Mouse (Mus musculus): ENCODE results near the gene Pde6g. TPM values are rescaled to one million over a fixed set of nuclear protein-coding genes. Genes with fewer than 3 reads are reported as not detected.

The Pde6g gene
- polyA plus RNA-seq, 1 experiment from 2014 or later, result 0.39 TPM

GRCm38 (mm10) chr11:120491317-120492023 lies 38.2 kb upstream of the Pde6g start, which contains the start of gene Slc25a10:
Gene Slc25a10 (plus strand): TSS chr11:120491840.
- peaks cover 16% of the 10 kb centered on the region for H3K36me3 ChIP-seq (replicated peaks)
- ATAC-seq (replicated peaks), result peak; percentile 89

GRCm38 (mm10) chr11:120490291-120491046 lies 37.2 kb upstream of the Pde6g start:
- Histone ChIP-seq H3K4me2 (no peak overlapping the region), H3K36me3 (replicated peaks) (peaks cover 15% of the 10 kb centered on the region), H3K4me3 (no peak overlapping the region), H3K27ac (peak overlapping the region; percentile 70; the same call in 1 of the 2 replicates), H3K27me3 (replicated peaks) (no peaks in the 10 kb centered on the region), H3K9ac (no peak overlapping the region), H3K4me1 (peaks cover 47% of the 10 kb centered on the region), H3K9me3 (no peaks in the 10 kb centered on the region)
- WGBS, result 28% methylated on average over 4 of the region's 4 CpGs
- no peak for ATAC-seq (replicated peaks)

More at GRCm38 (mm10) chr11:120491317-120492023, 38.2 kb upstream of the Pde6g start, which contains the start of gene Slc25a10:
- peaks cover 41% of the 10 kb centered on the region for H3K4me1 ChIP-seq
- H3K27me3 ChIP-seq (replicated peaks), result no peaks in the 10 kb centered on the region
- peak within 1 kb of the TSS; percentile 70 for H3K27ac ChIP-seq
- peak within 1 kb of the TSS; percentile 89 for H3K4me2 ChIP-seq
- no peaks in the 10 kb centered on the region for H3K9me3 ChIP-seq
- peak within 1 kb of the TSS; percentile 67 for H3K9ac ChIP-seq
- WGBS, result under 1% methylated on average over 35 of the region's 35 CpGs
- H3K4me3 ChIP-seq, result peak within 1 kb of the TSS; percentile 79

- no peak overlapping the region for H3K9ac ChIP-seq
- peaks cover 14% of the 10 kb centered on the region for H3K36me3 ChIP-seq (replicated peaks)
- no peaks in the 10 kb centered on the region for H3K27me3 ChIP-seq (replicated peaks)
- H3K4me2 ChIP-seq, result no peak overlapping the region
- H3K27ac ChIP-seq, result no peak overlapping the region
- H3K4me1 ChIP-seq, result peaks cover 51% of the 10 kb centered on the region
- no peak for ATAC-seq (replicated peaks)
- no peak overlapping the region for H3K4me3 ChIP-seq
- WGBS, result 62% methylated on average over 4 of the region's 4 CpGs
- no peaks in the 10 kb centered on the region for H3K9me3 ChIP-seq
Measured at GRCm38 (mm10) chr11:120489054-120489761, 35.9 kb upstream of the Pde6g start.

- Histone ChIP-seq H3K36me3 (replicated peaks) (peaks cover 14% of the 10 kb centered on the region), H3K4me3 (no peak overlapping the region), H3K9me3 (no peaks in the 10 kb centered on the region), H3K4me2 (no peak overlapping the region), H3K4me1 (peaks cover 51% of the 10 kb centered on the region), H3K27ac (no peak overlapping the region), H3K27me3 (replicated peaks) (no peaks in the 10 kb centered on the region), H3K9ac (no peak overlapping the region)
- WGBS, result 78% methylated on average over 4 of the region's 4 CpGs
- ATAC-seq (replicated peaks), result no peak
Measured at GRCm38 (mm10) chr11:120488516-120488915, 35.2 kb upstream of the Pde6g start.

GRCm38 (mm10) chr11:120485251-120485650 lies 32.0 kb upstream of the Pde6g start:
- Histone ChIP-seq H3K9me3 (no peaks in the 10 kb centered on the region), H3K27me3 (replicated peaks) (no peaks in the 10 kb centered on the region), H3K9ac (peak overlapping the region; percentile 93), H3K4me2 (peak overlapping the region; percentile 90), H3K36me3 (replicated peaks) (peaks cover 30% of the 10 kb centered on the region), H3K4me1 (peaks cover 24% of the 10 kb centered on the region), H3K4me3 (peak overlapping the region; percentile 81), H3K27ac (no peak overlapping the region)
- 10% methylated on average over 10 of the region's 10 CpGs for WGBS
- ATAC-seq (replicated peaks), result no peak

- Histone ChIP-seq H3K9me3 (no peaks in the 10 kb centered on the region), H3K36me3 (replicated peaks) (peaks cover 36% of the 10 kb centered on the region)
Measured at GRCm38 (mm10) chr11:120484265-120484981, 31.1 kb upstream of the Pde6g start, which contains the start of gene Mrpl12. Gene Mrpl12 (plus strand): TSS chr11:120484613.

GRCm38 (mm10) chr11:120483448-120483934 lies 30.2 kb upstream of the Pde6g start:
- ATAC-seq (replicated peaks), result 0 out of 2 replicates have a peak, but pooled peaks have one; percentile 13
- no peaks in the 10 kb centered on the region for H3K9me3 ChIP-seq
- peak overlapping the region; percentile 75; the same call in 1 of the 2 replicates for H3K9ac ChIP-seq
- WGBS, result 92% methylated on average over 7 of the region's 7 CpGs
- H3K4me3 ChIP-seq, result peak overlapping the region; percentile 81
- peaks cover 43% of the 10 kb centered on the region for H3K36me3 ChIP-seq (replicated peaks)
- no peaks in the 10 kb centered on the region for H3K27me3 ChIP-seq (replicated peaks)
- H3K27ac ChIP-seq, result peak overlapping the region; percentile 87
- H3K4me2 ChIP-seq, result peak overlapping the region; percentile 90
- peaks cover 21% of the 10 kb centered on the region for H3K4me1 ChIP-seq

More at GRCm38 (mm10) chr11:120484265-120484981, 31.1 kb upstream of the Pde6g start, which contains the start of gene Mrpl12:
- H3K4me1 ChIP-seq, result peaks cover 22% of the 10 kb centered on the region
- H3K27me3 ChIP-seq (replicated peaks), result no peaks in the 10 kb centered on the region
- H3K4me2 ChIP-seq, result peak within 1 kb of the TSS; percentile 90
- under 1% methylated on average over 60 of the region's 60 CpGs for WGBS
- H3K9ac ChIP-seq, result peak within 1 kb of the TSS; percentile 93
- H3K27ac ChIP-seq, result peak within 1 kb of the TSS; percentile 87
- peak within 1 kb of the TSS; percentile 81 for H3K4me3 ChIP-seq
- ATAC-seq (replicated peaks), result peak; percentile 95

GRCm38 (mm10) chr11:120472052-120472451 lies 18.8 kb upstream of the Pde6g start:
- Histone ChIP-seq H3K4me1 (peaks cover 19% of the 10 kb centered on the region), H3K4me3 (no peak overlapping the region), H3K27me3 (replicated peaks) (no peaks in the 10 kb centered on the region), H3K9ac (no peak overlapping the region), H3K36me3 (replicated peaks) (peaks cover 70% of the 10 kb centered on the region), H3K4me2 (no peak overlapping the region), H3K9me3 (no peaks in the 10 kb centered on the region), H3K27ac (no peak overlapping the region)
- WGBS, result 93% methylated on average over 6 of the region's 6 CpGs
- no peak for ATAC-seq (replicated peaks)

- H3K27me3 ChIP-seq (replicated peaks), result no peaks in the 10 kb centered on the region
- peaks cover 33% of the 10 kb centered on the region for H3K36me3 ChIP-seq (replicated peaks)
- H3K9me3 ChIP-seq, result no peaks in the 10 kb centered on the region
- ATAC-seq (replicated peaks), result no peak
- peak overlapping the region; percentile 85 for H3K4me2 ChIP-seq
- H3K9ac ChIP-seq, result peak overlapping the region; percentile 79
- WGBS, result under 1% methylated on average over 33 of the region's 33 CpGs
- H3K27ac ChIP-seq, result peak overlapping the region; percentile 73
- H3K4me1 ChIP-seq, result peaks cover 35% of the 10 kb centered on the region
- H3K4me3 ChIP-seq, result peak overlapping the region; percentile 78
Measured at GRCm38 (mm10) chr11:120467736-120468092, 14.4 kb upstream of the Pde6g start.

GRCm38 (mm10) chr11:120467051-120467735 lies 13.9 kb upstream of the Pde6g start, which contains the start of gene Arl16:
Gene Arl16 (minus strand): TSS chr11:120467607.
- peaks cover 32% of the 10 kb centered on the region for H3K36me3 ChIP-seq (replicated peaks)

GRCm38 (mm10) chr11:120465521-120465920 lies 12.2 kb upstream of the Pde6g start:
- Histone ChIP-seq H3K27me3 (replicated peaks) (no peaks in the 10 kb centered on the region), H3K27ac (no peak overlapping the region), H3K9ac (no peak overlapping the region), H3K4me1 (peaks cover 35% of the 10 kb centered on the region), H3K36me3 (replicated peaks) (peaks cover 31% of the 10 kb centered on the region), H3K4me3 (no peak overlapping the region), H3K4me2 (no peak overlapping the region), H3K9me3 (no peaks in the 10 kb centered on the region)
- ATAC-seq (replicated peaks), result no peak
- 95% methylated on average over 4 of the region's 4 CpGs for WGBS

More at GRCm38 (mm10) chr11:120467051-120467735, 13.9 kb upstream of the Pde6g start, which contains the start of gene Arl16:
- peaks cover 35% of the 10 kb centered on the region for H3K4me1 ChIP-seq
- peak within 1 kb of the TSS; percentile 85 for H3K4me2 ChIP-seq
- under 1% methylated on average over 54 of the region's 54 CpGs for WGBS
- H3K9me3 ChIP-seq, result no peaks in the 10 kb centered on the region
- peak within 1 kb of the TSS; percentile 78 for H3K4me3 ChIP-seq
- peak within 1 kb of the TSS; percentile 92 for H3K9ac ChIP-seq
- H3K27me3 ChIP-seq (replicated peaks), result no peaks in the 10 kb centered on the region
- H3K27ac ChIP-seq, result peak within 1 kb of the TSS; percentile 88
- peak; percentile 100 for ATAC-seq (replicated peaks)
